Mouse (Mus musculus) ovary, adult 2 months (tissue): Measurements from ENCODE around the gene Rps6kb2. TPM values are rescaled to one million over a fixed set of nuclear protein-coding genes. Genes with fewer than 3 reads are reported as not detected.

Experiments
- polyA plus RNA-seq: library from polyadenylated mRNA; depleted of rRNA; stranded (reverse); fragments of >200 nt; gene quantifications from 2 replicates; pipeline ENCODE4 v1.2.3, GENCODE M21; 2012; rRNA removed

Rps6kb2 gene
- 34.0 and 51.7 TPM in 2 replicates for polyA plus RNA-seq

GRCm38 (mm10) chr19:4162646-4163542, at the start of gene Rps6kb2:
Rps6kb2 (minus strand) TSS chr19:4163354.

GRCm38 (mm10) chr19:4201291-4201909, 38.2 kb upstream of the Rps6kb2 start, which contains the start of gene Rad9a:
Rad9a (minus strand) TSS chr19:4201662.

GRCm38 (mm10) chr19:4191528-4192250, 28.5 kb upstream of the Rps6kb2 start, which contains the start of gene Ppp1ca:
Ppp1ca (plus strand) TSS chr19:4192065.

GRCm38 (mm10) chr19:4190831-4191334, 27.7 kb upstream of the Rps6kb2 start, which contains the start of gene Tbc1d10c:
Tbc1d10c (minus strand) TSS chr19:4191284.

GRCm38 (mm10) chr19:4175368-4175947, 12.3 kb upstream of the Rps6kb2 start, which contains the start of gene Carns1:
Carns1 (minus strand) TSS chr19:4175479.

GRCm38 (mm10) chr19:4153232-4153654, 9.9 kb downstream of the Rps6kb2 start, which contains the start of gene Ptprcap:
Ptprcap (plus strand) TSS chr19:4153604.

GRCm38 (mm10) chr19:4148491-4148806, 14.7 kb downstream of the Rps6kb2 start, which contains the start of gene Coro1b:
Coro1b (plus strand) TSS chr19:4148619.

GRCm38 (mm10) chr19:4143759-4144268, 19.3 kb downstream of the Rps6kb2 start, which contains the start of gene Cabp4:
Cabp4 (minus strand) TSS chr19:4144033.

GRCm38 (mm10) chr19:4139446-4139845, 23.7 kb downstream of the Rps6kb2 start, which contains the start of gene Gpr152:
Gpr152 (plus strand) TSS chr19:4139787.

GRCm38 (mm10) chr19:4125741-4126696, 37.1 kb downstream of the Rps6kb2 start, which contains the start of gene Aip:
Aip (minus strand) TSS chr19:4125858.

Other genes with a start within 250 kb of the Rps6kb2 start
- 48.6 and 65.2 TPM in 2 replicates for gene Aldh3b1, start 233.5 kb downstream of the Rps6kb2 start, polyA plus RNA-seq
- gene Unc93b1, start 228.2 kb downstream of the Rps6kb2 start, polyA plus RNA-seq: 181 and 196 TPM in 2 replicates
- 0.06 and 0.22 TPM in 2 replicates for gene Aldh3b3, start 204.7 kb downstream of the Rps6kb2 start, polyA plus RNA-seq
- 1.8 and 2.1 TPM in 2 replicates for gene Aldh3b2, start 191.0 kb downstream of the Rps6kb2 start, polyA plus RNA-seq
- 26.4 and 39.5 TPM in 2 replicates for gene Acy3, start 176.8 kb downstream of the Rps6kb2 start, polyA plus RNA-seq
- gene Tbx10, start 170.6 kb downstream of the Rps6kb2 start, polyA plus RNA-seq: not detected in 2 replicates
- gene Nudt8, start 162.8 kb downstream of the Rps6kb2 start, polyA plus RNA-seq: 21.4 and 31.4 TPM in 2 replicates
- gene Gm49405, start 162.7 kb downstream of the Rps6kb2 start, polyA plus RNA-seq: 2.0 and 3.0 TPM in 2 replicates
- gene Doc2g, start 160.0 kb downstream of the Rps6kb2 start, polyA plus RNA-seq: 14.7 and 15.3 TPM in 2 replicates
- 114 and 130 TPM in 2 replicates for gene Ndufv1, start 150.5 kb downstream of the Rps6kb2 start, polyA plus RNA-seq
- 602 and 633 TPM in 2 replicates for gene Gstp1, start 125.4 kb downstream of the Rps6kb2 start, polyA plus RNA-seq
- 19.2 and 19.7 TPM in 2 replicates for gene Gstp2, start 117.3 kb downstream of the Rps6kb2 start, polyA plus RNA-seq
- 0.62 and 1.6 TPM in 2 replicates for gene Gstp3, start 103.8 kb downstream of the Rps6kb2 start, polyA plus RNA-seq
- gene Cabp2, start 81.8 kb downstream of the Rps6kb2 start, polyA plus RNA-seq: not detected in 2 replicates
- 282 and 353 TPM in 2 replicates for gene Cdk2ap2, start 66.2 kb downstream of the Rps6kb2 start, polyA plus RNA-seq
- 140 and 151 TPM in 2 replicates for gene Pitpnm1, start 63.4 kb downstream of the Rps6kb2 start, polyA plus RNA-seq
- gene Aip, start 37.5 kb downstream of the Rps6kb2 start, polyA plus RNA-seq: 123 and 142 TPM in 2 replicates
- gene Gpr152, start 23.6 kb downstream of the Rps6kb2 start, polyA plus RNA-seq: 0.10 and 0.18 TPM in 2 replicates
- 0.06 TPM in 1 of 2 replicates, not detected in the other for gene Cabp4, start 19.3 kb downstream of the Rps6kb2 start, polyA plus RNA-seq
- gene Coro1b, start 14.7 kb downstream of the Rps6kb2 start, polyA plus RNA-seq: 376 and 395 TPM in 2 replicates
- gene Ptprcap, start 9.8 kb downstream of the Rps6kb2 start, polyA plus RNA-seq: 32.6 and 49.4 TPM in 2 replicates
- gene Carns1, start 12.1 kb upstream of the Rps6kb2 start, polyA plus RNA-seq: 11.3 and 12.2 TPM in 2 replicates
- 5.6 and 6.3 TPM in 2 replicates for gene Tbc1d10c, start 27.9 kb upstream of the Rps6kb2 start, polyA plus RNA-seq
- gene Ppp1ca, start 28.7 kb upstream of the Rps6kb2 start, polyA plus RNA-seq: 485 and 610 TPM in 2 replicates
- gene Rad9a, start 38.3 kb upstream of the Rps6kb2 start, polyA plus RNA-seq: 28.8 and 35.2 TPM in 2 replicates
- 39.8 and 49.9 TPM in 2 replicates for gene Clcf1, start 50.9 kb upstream of the Rps6kb2 start, polyA plus RNA-seq
- not detected in 2 replicates for gene AC109138.7, start 51.0 kb upstream of the Rps6kb2 start, polyA plus RNA-seq
- gene Pold4, start 68.5 kb upstream of the Rps6kb2 start, polyA plus RNA-seq: 79.9 and 81.1 TPM in 2 replicates
- gene Ssh3, start 105.8 kb upstream of the Rps6kb2 start, polyA plus RNA-seq: 122 and 130 TPM in 2 replicates
- 15.7 and 17.4 TPM in 2 replicates for gene Ankrd13d, start 119.8 kb upstream of the Rps6kb2 start, polyA plus RNA-seq
- 98.5 and 101 TPM in 2 replicates for gene Grk2, start 142.9 kb upstream of the Rps6kb2 start, polyA plus RNA-seq
- 76.1 and 118 TPM in 2 replicates for gene Kdm2a, start 234.9 kb upstream of the Rps6kb2 start, polyA plus RNA-seq